In the genomic region with DNA sequence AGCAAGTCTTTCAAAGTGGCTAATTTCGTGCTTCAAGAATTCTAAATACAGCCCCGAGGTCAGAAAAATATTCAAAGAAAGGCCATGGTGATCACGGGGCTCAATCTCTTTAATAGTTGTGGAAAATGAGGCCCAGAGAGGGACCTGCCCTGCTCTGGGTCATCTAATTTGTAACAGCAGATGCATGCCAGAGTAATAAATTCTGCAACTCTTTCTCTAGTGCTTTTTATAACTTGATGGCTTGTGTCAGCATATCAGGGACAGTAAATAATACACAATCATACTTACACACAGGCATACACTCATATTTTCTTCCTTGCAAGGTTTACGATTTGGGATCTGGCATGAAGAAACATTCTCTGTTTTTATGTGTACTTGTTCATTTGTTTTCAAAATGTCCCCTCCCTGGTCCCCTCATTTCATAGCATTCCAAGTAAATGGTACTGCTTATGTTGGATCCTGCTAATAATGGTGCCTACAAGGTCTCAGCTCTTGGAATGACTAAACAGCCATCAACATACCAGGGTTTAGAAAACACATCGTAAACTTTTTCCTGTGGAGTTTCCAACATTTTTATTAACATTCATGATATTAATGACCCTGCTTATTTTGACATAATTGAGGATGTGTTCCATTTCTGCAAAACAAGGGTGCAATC, we compare ENCODE assay signal across 10 mouse cellular contexts. TPM values are rescaled to one million over a fixed set of nuclear protein-coding genes. Genes with fewer than 3 reads are reported as not detected.
DNase-seq lines count a peak whose midpoint lies in the region; ATAC-seq and TF ChIP-seq lines count a peak whose summit lies in the region.
"Had no signal": no experiment of that assay in that cellular context is flagged by ENCODE, and none has a peak within 500 bp of the region (broad histone marks: within the 10 kb centered on the region; RNA-seq: fewer than 3 reads in every experiment).

No protein-coding gene starts in this region.

- TF ChIP-seq CTCF in lung, adult 2 months (IDR thresholded peaks at IDR 0.05; ENCODE audit: insufficient read depth, low read length): no peak
- TF ChIP-seq CTCF in forebrain, postnatal 0 days (IDR thresholded peaks at IDR 0.05; ENCODE audit: low read depth): no peak

- H3K27ac ChIP-seq in lung, embryonic 16.5 days (ENCODE audit: low read length): no peak overlapping the region
- no peak overlapping the region for H3K27ac ChIP-seq in forebrain, embryonic 11.5 days (ENCODE audit: low read depth, low read length)
- H3K27ac ChIP-seq in forebrain, postnatal 0 days (ENCODE audit: low read depth, low read length): no peak overlapping the region
- peak overlapping the region; percentile 87 for H3K27ac ChIP-seq in limb, embryonic 12.5 days
- no peak overlapping the region for H3K27ac ChIP-seq in heart, embryonic 10.5 days
- H3K27ac ChIP-seq: heart, adult 2 months had no signal

- no peak for ATAC-seq in lung, embryonic 16.5 days (ENCODE audit: low read depth)
- ATAC-seq in forebrain, embryonic 11.5 days (replicated peaks; ENCODE audit: low FRiP score): no peak; the same call in 1 of the 2 replicates
- ATAC-seq in forebrain, postnatal 0 days: no peak
- ATAC-seq in limb, embryonic 12.5 days (ENCODE audit: insufficient number of reproducible peaks, insufficient read depth, low FRiP score, low TSS enrichment, low read depth): peak; percentile 80; the same call in 1 of the 2 replicates
- no peak for ATAC-seq in megakaryocyte progenitor cell, adult 5-6 weeks (replicated peaks; ENCODE audit: poor library complexity)
- ATAC-seq: lung, postnatal 0 days had no signal

- no peaks in the 10 kb centered on the region for H3K36me3 ChIP-seq in lung, embryonic 16.5 days (ENCODE audit: control insufficient read depth, insufficient read depth, low read length)
- no peaks in the 10 kb centered on the region for H3K36me3 ChIP-seq in forebrain, embryonic 11.5 days (ENCODE audit: control insufficient read depth, insufficient read depth, low read length)
- no peaks in the 10 kb centered on the region for H3K36me3 ChIP-seq in forebrain, postnatal 0 days (ENCODE audit: insufficient read depth)
- H3K36me3 ChIP-seq in limb, embryonic 12.5 days: no peaks in the 10 kb centered on the region
- no peaks in the 10 kb centered on the region for H3K36me3 ChIP-seq in heart, embryonic 10.5 days

- peak overlapping the region; percentile 30; the same call in 1 of the 2 replicates for H3K4me2 ChIP-seq in lung, embryonic 16.5 days (ENCODE audit: low read depth, low read length)
- 0 out of 2 replicates have a peak overlapping the region, but pooled peaks have one; percentile 1 for H3K4me2 ChIP-seq in forebrain, embryonic 11.5 days (ENCODE audit: low read depth, low read length, severe bottlenecking)
- H3K4me2 ChIP-seq in forebrain, postnatal 0 days (ENCODE audit: low read depth): peak overlapping the region; percentile 16; the same call in 1 of the 2 replicates
- H3K4me2 ChIP-seq in limb, embryonic 12.5 days: peak overlapping the region; percentile 31; the same call in 1 of the 2 replicates

- H3K4me1 ChIP-seq in lung, embryonic 16.5 days (replicated peaks; ENCODE audit: control insufficient read depth, insufficient read depth, low read length): peaks cover 3% of the 10 kb centered on the region
- no peaks in the 10 kb centered on the region for H3K4me1 ChIP-seq in lung, adult 2 months (ENCODE audit: control insufficient read depth, insufficient read depth, low read length)
- no peaks in the 10 kb centered on the region for H3K4me1 ChIP-seq in forebrain, embryonic 11.5 days (replicated peaks; ENCODE audit: control insufficient read depth, insufficient read depth, low read length)
- peaks cover 5% of the 10 kb centered on the region; the same call in 1 of the 2 replicates for H3K4me1 ChIP-seq in forebrain, postnatal 0 days (ENCODE audit: insufficient read depth)
- H3K4me1 ChIP-seq in limb, embryonic 12.5 days (replicated peaks): peaks cover 29% of the 10 kb centered on the region
- H3K4me1 ChIP-seq in heart, embryonic 10.5 days: no peaks in the 10 kb centered on the region

- H3K9ac ChIP-seq in lung, embryonic 16.5 days (ENCODE audit: low read length): no peak overlapping the region
- H3K9ac ChIP-seq in forebrain, embryonic 11.5 days (ENCODE audit: low read length): no peak overlapping the region
- no peak overlapping the region for H3K9ac ChIP-seq in forebrain, postnatal 0 days
- H3K9ac ChIP-seq in limb, embryonic 12.5 days (replicated peaks): no peak overlapping the region

- TF ChIP-seq POLR2A in lung, adult 2 months (IDR thresholded peaks at IDR 0.05; ENCODE audit: borderline replicate concordance, extremely low read depth, low read depth, low read length): no peak

- H3K9me3 ChIP-seq in lung, embryonic 16.5 days (ENCODE audit: control insufficient read depth, low read length): no peaks in the 10 kb centered on the region
- no peaks in the 10 kb centered on the region for H3K9me3 ChIP-seq in forebrain, embryonic 11.5 days (ENCODE audit: control insufficient read depth, low read length)
- H3K9me3 ChIP-seq in forebrain, postnatal 0 days (ENCODE audit: low read length): no peaks in the 10 kb centered on the region
- no peaks in the 10 kb centered on the region for H3K9me3 ChIP-seq in limb, embryonic 12.5 days
- H3K9me3 ChIP-seq in heart, embryonic 10.5 days: no peaks in the 10 kb centered on the region

- 42% methylated on average over 5 of the region's 5 CpGs for WGBS in lung, embryonic 16.5 days
- WGBS in lung, adult 2 months: 52% methylated on average over 5 of the region's 5 CpGs
- WGBS in forebrain, embryonic 11.5 days: 38% methylated on average over 5 of the region's 5 CpGs
- WGBS in forebrain, postnatal 0 days: 21% methylated on average over 5 of the region's 5 CpGs
- WGBS in limb, embryonic 12.5 days: 29% methylated on average over 5 of the region's 5 CpGs
- 71% methylated on average over 5 of the region's 5 CpGs for WGBS in heart, embryonic 10.5 days

- no peak overlapping the region for H3K4me3 ChIP-seq in lung, embryonic 16.5 days (ENCODE audit: low read length)
- no peak overlapping the region for H3K4me3 ChIP-seq in lung, adult 2 months (replicated peaks; ENCODE audit: extremely low read depth, low read depth, low read length)
- no peak overlapping the region for H3K4me3 ChIP-seq in forebrain, embryonic 11.5 days (ENCODE audit: low read depth, low read length)
- H3K4me3 ChIP-seq in forebrain, postnatal 0 days (ENCODE audit: low read depth, low read length): no peak overlapping the region
- no peak overlapping the region for H3K4me3 ChIP-seq in limb, embryonic 12.5 days (replicated peaks)
- no peak overlapping the region for H3K4me3 ChIP-seq in heart, embryonic 10.5 days
- H3K4me3 ChIP-seq: heart, adult 2 months had no signal

- no peaks in the 10 kb centered on the region for H3K27me3 ChIP-seq in lung, embryonic 16.5 days (ENCODE audit: control insufficient read depth, insufficient read depth, low read depth, low read length)
- H3K27me3 ChIP-seq in forebrain, embryonic 11.5 days (ENCODE audit: control insufficient read depth, insufficient read depth, low read length): peaks cover 2% of the 10 kb centered on the region; the same call in 1 of the 2 replicates
- no peaks in the 10 kb centered on the region for H3K27me3 ChIP-seq in forebrain, postnatal 0 days (ENCODE audit: insufficient read depth, low read length)
- H3K27me3 ChIP-seq in limb, embryonic 12.5 days: no peaks in the 10 kb centered on the region
- no peaks in the 10 kb centered on the region for H3K27me3 ChIP-seq in heart, embryonic 10.5 days (ENCODE audit: insufficient read depth, poor library complexity, severe bottlenecking)

- no peak for DNase-seq in lung, adult 2 months
- no peak for DNase-seq in forebrain, embryonic 11.5 days (ENCODE audit: low spot score)
- no peak for DNase-seq in forebrain, postnatal 0 days
- no peak for DNase-seq in heart, embryonic 10.5 days (ENCODE audit: low spot score)
- DNase-seq in layer of hippocampus, postnatal 10 days (ENCODE audit: low spot score in 2 of 2): no peak
- DNase-seq: heart, adult 2 months had no signal

RNA-seq across cellular contexts. Expression of a gene that starts 19.7 kb away (rescaled TPM):
- polyA plus RNA-seq in lung, embryonic 16.5 days (2015; fragmentation: Nextera tagmentation; extraction: Ambion mirVana): 7.4 and 8.6 TPM in 2 replicates
- polyA plus RNA-seq in lung, adult 2 months (2012; rRNA removed): 9.8 and 10.7 TPM in 2 replicates
- 7.4 TPM in 2 replicates for polyA plus RNA-seq in forebrain, embryonic 11.5 days (2014; fragmentation: Nextera tagmentation; extraction: Ambion mirVana)
- total RNA-seq in forebrain, postnatal 0 days (2014; rRNA removed): 23.1 and 25.1 TPM in 2 replicates
- polyA plus RNA-seq in forebrain, postnatal 0 days (2015; fragmentation: Nextera tagmentation; extraction: Ambion mirVana): 18.2 and 21.0 TPM in 2 replicates
- polyA plus RNA-seq in limb, embryonic 12.5 days (2016; fragmentation: Nextera tagmentation; extraction: Ambion mirVana): 7.8 and 7.9 TPM in 2 replicates
- polyA plus RNA-seq in heart, embryonic 10.5 days (2016; fragmentation: Nextera tagmentation; extraction: Ambion mirVana): 3.0 and 4.6 TPM in 2 replicates
- total RNA-seq in layer of hippocampus, postnatal 10 days (2021): 10 to 100 TPM; 19.9 to 21.6 TPM
- total RNA-seq in megakaryocyte progenitor cell, adult 5-6 weeks (2015): 23.2 and 25.2 TPM in 2 replicates
- 11.7 and 16.1 TPM in 2 replicates for total RNA-seq in megakaryocyte progenitor cell, adult 5-6 weeks (2017)

RNA-seq across cellular contexts. Expression of a gene that starts 32.5 kb away (rescaled TPM):
- polyA plus RNA-seq in lung, embryonic 16.5 days (2015; fragmentation: Nextera tagmentation; extraction: Ambion mirVana): 0.84 and 1.3 TPM in 2 replicates
- 1.4 and 1.8 TPM in 2 replicates for polyA plus RNA-seq in lung, adult 2 months (2012; rRNA removed)
- polyA plus RNA-seq in forebrain, embryonic 11.5 days (2014; fragmentation: Nextera tagmentation; extraction: Ambion mirVana): 0.11 and 0.25 TPM in 2 replicates
- total RNA-seq in forebrain, postnatal 0 days (2014; rRNA removed): 1.1 TPM in 2 replicates
- polyA plus RNA-seq in forebrain, postnatal 0 days (2015; fragmentation: Nextera tagmentation; extraction: Ambion mirVana): 0.91 and 1.7 TPM in 2 replicates
- polyA plus RNA-seq in limb, embryonic 12.5 days (2016; fragmentation: Nextera tagmentation; extraction: Ambion mirVana): 0.70 and 0.76 TPM in 2 replicates
- polyA plus RNA-seq in heart, embryonic 10.5 days (2016; fragmentation: Nextera tagmentation; extraction: Ambion mirVana): 0.25 and 0.60 TPM in 2 replicates
- total RNA-seq in layer of hippocampus, postnatal 10 days (2021): 1 to 10 TPM in 1 of 2 experiments, under 1 TPM in 1; 0.46 to 1.0 TPM
- 0.96 and 1.3 TPM in 2 replicates for total RNA-seq in megakaryocyte progenitor cell, adult 5-6 weeks (2015)
- total RNA-seq in megakaryocyte progenitor cell, adult 5-6 weeks (2017): 0.87 and 1.0 TPM in 2 replicates
